Mouse (Mus musculus): ENCODE data around the gene Zcwpw1. TPM values are rescaled to one million over a fixed set of nuclear protein-coding genes. Genes with fewer than 3 reads are reported as not detected.
"Not testable (repeated sequence)": the region's sequence is repeated elsewhere in the genome, so short reads cannot be mapped to it uniquely, and the experiment has no call there.

The Zcwpw1 gene
- polyA plus RNA-seq, 1 experiment from 2014 or later = 9.6 TPM

GRCm38 (mm10) chr5:137868600-137868999, 81.0 kb downstream of the Zcwpw1 start:
- not testable (repeated sequence) for H3K27ac ChIP-seq (ENCODE audit: low read length); H3K9me3 ChIP-seq (replicated peaks; ENCODE audit: control insufficient read depth, low read length); H3K4me2 ChIP-seq (ENCODE audit: low read depth, low read length); H3K4me3 ChIP-seq (ENCODE audit: low read length); H3K4me1 ChIP-seq (ENCODE audit: control insufficient read depth, insufficient read depth, low read length); ATAC-seq (replicated peaks; ENCODE audit: extremely low read depth, insufficient read depth, low FRiP score); H3K9ac ChIP-seq (ENCODE audit: low read length); H3K27me3 ChIP-seq (ENCODE audit: control insufficient read depth, insufficient read depth, low read length); H3K36me3 ChIP-seq (ENCODE audit: control insufficient read depth, insufficient read depth)
- 59% methylated on average over 2 of the region's 2 CpGs for WGBS

- H3K4me2 ChIP-seq (ENCODE audit: low read depth, low read length); H3K36me3 ChIP-seq (ENCODE audit: control insufficient read depth, insufficient read depth); H3K9me3 ChIP-seq (replicated peaks; ENCODE audit: control insufficient read depth, low read length); ATAC-seq (replicated peaks; ENCODE audit: extremely low read depth, insufficient read depth, low FRiP score); H3K4me3 ChIP-seq (ENCODE audit: low read length); H3K9ac ChIP-seq (ENCODE audit: low read length); H3K4me1 ChIP-seq (ENCODE audit: control insufficient read depth, insufficient read depth, low read length); H3K27ac ChIP-seq (ENCODE audit: low read length); H3K27me3 ChIP-seq (ENCODE audit: control insufficient read depth, insufficient read depth, low read length): not testable (repeated sequence)
- 38% methylated on average over 3 of the region's 3 CpGs for WGBS
Measured at GRCm38 (mm10) chr5:137871644-137872380, 84.2 kb downstream of the Zcwpw1 start, which contains the start of gene Pilrb2. Gene Pilrb2 (minus strand): TSS chr5:137871815.

Other genes starting within 250 kb of the Zcwpw1 start
- gene Actl6b, start 234.3 kb upstream of the Zcwpw1 start, polyA plus RNA-seq (2015; fragmentation: Nextera tagmentation; extraction: Ambion mirVana) = 0.33 and 0.36 TPM in 2 replicates
- 0.26 and 0.54 TPM in 2 replicates for gene Tfr2, start 218.0 kb upstream of the Zcwpw1 start, polyA plus RNA-seq (2015; fragmentation: Nextera tagmentation; extraction: Ambion mirVana)
- gene Mospd3, start 186.7 kb upstream of the Zcwpw1 start, polyA plus RNA-seq (2015; fragmentation: Nextera tagmentation; extraction: Ambion mirVana) = 21.8 and 25.0 TPM in 2 replicates
- gene Pcolce, start 174.0 kb upstream of the Zcwpw1 start, polyA plus RNA-seq (2015; fragmentation: Nextera tagmentation; extraction: Ambion mirVana) = 121 and 129 TPM in 2 replicates
- 0.12 and 0.39 TPM in 2 replicates for gene Fbxo24, start 158.8 kb upstream of the Zcwpw1 start, polyA plus RNA-seq (2015; fragmentation: Nextera tagmentation; extraction: Ambion mirVana)
- 24.8 and 31.1 TPM in 2 replicates for gene Lrch4, start 158.7 kb upstream of the Zcwpw1 start, polyA plus RNA-seq (2015; fragmentation: Nextera tagmentation; extraction: Ambion mirVana)
- gene Gm20605, start 158.6 kb upstream of the Zcwpw1 start, polyA plus RNA-seq (2015; fragmentation: Nextera tagmentation; extraction: Ambion mirVana) = 9.1 and 12.5 TPM in 2 replicates
- 6.2 and 6.3 TPM in 2 replicates for gene Sap25, start 146.5 kb upstream of the Zcwpw1 start, polyA plus RNA-seq (2015; fragmentation: Nextera tagmentation; extraction: Ambion mirVana)
- 0.20 and 0.21 TPM in 2 replicates for gene Irs3, start 142.1 kb upstream of the Zcwpw1 start, polyA plus RNA-seq (2015; fragmentation: Nextera tagmentation; extraction: Ambion mirVana)
- 19.4 and 21.0 TPM in 2 replicates for gene Agfg2, start 103.1 kb upstream of the Zcwpw1 start, polyA plus RNA-seq (2015; fragmentation: Nextera tagmentation; extraction: Ambion mirVana)
- 1.6 and 1.9 TPM in 2 replicates for gene Nyap1, start 46.2 kb upstream of the Zcwpw1 start, polyA plus RNA-seq (2015; fragmentation: Nextera tagmentation; extraction: Ambion mirVana)
- 164 and 189 TPM in 2 replicates for gene Tsc22d4, start 42.1 kb upstream of the Zcwpw1 start, polyA plus RNA-seq (2015; fragmentation: Nextera tagmentation; extraction: Ambion mirVana)
- gene Ppp1r35, start 8.9 kb upstream of the Zcwpw1 start, polyA plus RNA-seq (2015; fragmentation: Nextera tagmentation; extraction: Ambion mirVana) = 20.5 and 22.6 TPM in 2 replicates
- gene Mepce, start 143 bp upstream of the Zcwpw1 start, polyA plus RNA-seq (2015; fragmentation: Nextera tagmentation; extraction: Ambion mirVana) = 5.6 and 5.7 TPM in 2 replicates
- gene Pilra, start 48.5 kb downstream of the Zcwpw1 start, polyA plus RNA-seq (2015; fragmentation: Nextera tagmentation; extraction: Ambion mirVana) = 2.0 TPM in 2 replicates
- 0.77 and 0.89 TPM in 2 replicates for gene Pilrb1, start 70.3 kb downstream of the Zcwpw1 start, polyA plus RNA-seq (2015; fragmentation: Nextera tagmentation; extraction: Ambion mirVana)
- 1.7 and 1.8 TPM in 2 replicates for gene Pilrb2, start 84.0 kb downstream of the Zcwpw1 start, polyA plus RNA-seq (2015; fragmentation: Nextera tagmentation; extraction: Ambion mirVana)
- gene Cyp3a13, start 133.8 kb downstream of the Zcwpw1 start, polyA plus RNA-seq (2015; fragmentation: Nextera tagmentation; extraction: Ambion mirVana) = 0.07 and 0.26 TPM in 2 replicates
- gene Gjc3, start 175.3 kb downstream of the Zcwpw1 start, polyA plus RNA-seq (2015; fragmentation: Nextera tagmentation; extraction: Ambion mirVana) = 0.26 TPM in 1 of 2 replicates, not detected in the other
- gene Azgp1, start 193.7 kb downstream of the Zcwpw1 start, polyA plus RNA-seq (2015; fragmentation: Nextera tagmentation; extraction: Ambion mirVana) = 0.22 TPM in 1 of 2 replicates, not detected in the other
- gene Smok3a, start 233.5 kb downstream of the Zcwpw1 start, polyA plus RNA-seq (2015; fragmentation: Nextera tagmentation; extraction: Ambion mirVana) = not detected in 2 replicates
- gene Smok3b, start 233.6 kb downstream of the Zcwpw1 start, polyA plus RNA-seq (2015; fragmentation: Nextera tagmentation; extraction: Ambion mirVana) = not detected in 2 replicates

Measured in heart, embryonic 16.5 days (tissue).